Mouse (Mus musculus): ENCODE results near the gene Usp20. TPM values are rescaled to one million over a fixed set of nuclear protein-coding genes. Genes with fewer than 3 reads are reported as not detected.

Gene Usp20
- polyA plus RNA-seq, 1 experiment from 2014 or later, result 18.0 TPM

DNA sequence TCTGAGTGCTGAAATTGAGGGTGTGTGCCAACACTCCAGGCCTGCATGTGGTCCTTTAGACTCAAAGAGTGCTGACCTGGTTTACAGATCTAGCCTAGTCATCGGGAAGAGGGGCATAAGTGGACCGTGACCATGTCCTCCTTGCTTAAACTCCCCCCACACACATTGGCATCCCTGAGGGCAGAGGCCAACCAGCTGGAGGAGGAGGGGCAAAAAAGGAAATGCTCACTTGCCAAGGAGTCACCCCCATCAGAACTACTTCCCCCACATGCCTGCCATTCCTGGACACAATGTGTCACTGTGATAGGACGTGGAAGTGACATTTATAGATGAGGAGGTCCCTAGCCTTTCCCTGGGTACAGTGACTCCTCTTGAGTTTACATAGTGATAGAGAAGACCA lies 43.4 kb downstream of the Usp20 start:
- Histone ChIP-seq H3K4me3 (no peak overlapping the region), H3K27me3 (ENCODE audit: poor library complexity, severe bottlenecking) (no peaks in the 10 kb centered on the region), H3K4me1 (peaks cover 9% of the 10 kb centered on the region; the same call in 1 of the 2 replicates), H3K9me3 (no peaks in the 10 kb centered on the region), H3K36me3 (replicated peaks) (peaks cover 34% of the 10 kb centered on the region), H3K27ac (no peak overlapping the region)
- WGBS, result 85% methylated on average over 3 of the region's 3 CpGs
- no peak for DNase-seq (ENCODE audit: extremely low spot score, low spot score)

DNA sequence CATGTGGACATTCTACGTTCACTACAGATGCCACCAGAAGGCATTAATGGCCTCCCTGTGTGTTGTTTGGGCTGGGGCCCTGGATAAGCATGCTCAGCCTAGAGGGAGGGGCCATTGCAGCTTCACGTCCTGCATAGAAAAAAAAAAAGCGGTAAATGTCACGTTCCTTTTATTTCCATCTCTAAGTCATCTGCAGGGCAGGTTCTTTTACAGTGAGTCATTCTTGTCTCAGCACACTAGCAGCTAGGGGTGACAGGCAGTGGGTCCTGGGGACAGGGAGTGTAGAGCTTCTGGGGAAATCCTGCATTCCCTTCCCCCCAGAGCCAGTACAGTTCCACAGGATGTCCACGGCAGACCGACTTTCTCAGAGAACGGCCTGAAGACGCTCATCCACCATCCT lies 44.6 kb downstream of the Usp20 start:
- no peak for DNase-seq (ENCODE audit: extremely low spot score, low spot score)
- Histone ChIP-seq H3K9me3 (no peaks in the 10 kb centered on the region), H3K27me3 (ENCODE audit: poor library complexity, severe bottlenecking) (no peaks in the 10 kb centered on the region), H3K4me1 (peaks cover 9% of the 10 kb centered on the region; the same call in 1 of the 2 replicates), H3K36me3 (replicated peaks) (peaks cover 26% of the 10 kb centered on the region), H3K27ac (no peak overlapping the region), H3K4me3 (no peak overlapping the region)
- WGBS, result 80% methylated on average over 8 of the region's 8 CpGs

DNA sequence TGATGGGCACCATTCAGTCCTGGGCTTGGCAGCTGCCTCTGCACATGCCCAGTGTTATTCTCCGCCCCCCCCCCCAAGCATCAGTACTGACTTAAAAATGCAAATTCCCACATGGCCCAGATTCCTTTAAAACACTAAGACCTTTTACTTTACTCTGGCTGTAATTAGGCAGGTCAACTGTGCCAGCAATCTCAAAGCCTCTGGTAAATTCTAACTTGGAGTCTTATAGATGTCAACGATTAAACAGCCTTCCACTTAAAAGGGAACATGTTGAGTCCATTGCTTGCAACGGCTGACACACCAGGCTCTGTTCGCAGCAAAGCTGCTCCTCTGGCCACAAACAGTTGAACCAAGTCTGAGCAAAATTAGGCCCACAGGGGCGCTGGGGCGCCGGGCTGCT lies 49.9 kb downstream of the Usp20 start:
- no peak for DNase-seq (ENCODE audit: extremely low spot score, low spot score)
- Histone ChIP-seq H3K27me3 (ENCODE audit: poor library complexity, severe bottlenecking) (no peaks in the 10 kb centered on the region), H3K9me3 (peaks cover 2% of the 10 kb centered on the region; the same call in 1 of the 2 replicates), H3K4me3 (no peak overlapping the region), H3K36me3 (replicated peaks) (peaks cover 70% of the 10 kb centered on the region), H3K27ac (no peak overlapping the region), H3K4me1 (peaks cover 8% of the 10 kb centered on the region; the same call in 1 of the 2 replicates)
- 93% methylated on average over 7 of the region's 7 CpGs for WGBS

DNA sequence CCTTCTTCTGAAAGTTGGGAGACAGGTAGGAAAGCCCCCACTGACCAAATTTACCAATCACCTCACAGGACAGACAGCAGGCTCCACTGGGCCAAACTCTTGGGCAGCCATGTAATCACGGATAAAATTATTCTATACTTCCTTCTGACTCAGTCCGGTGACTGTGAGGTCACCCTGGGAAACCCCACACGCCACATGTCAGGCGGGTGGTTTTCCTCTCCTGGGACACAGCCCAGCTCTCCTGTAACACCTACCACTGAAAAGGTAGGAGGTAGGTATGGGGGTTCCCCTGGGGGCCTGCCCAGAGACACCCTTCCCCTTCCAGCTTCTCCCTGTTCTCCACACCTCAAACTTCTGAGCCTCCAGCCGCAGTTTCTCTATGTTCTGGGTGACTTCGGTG lies 54.7 kb downstream of the Usp20 start:
- no peak for DNase-seq (ENCODE audit: extremely low spot score, low spot score)
- 94% methylated on average over 6 of the region's 6 CpGs for WGBS
- Histone ChIP-seq H3K27me3 (ENCODE audit: poor library complexity, severe bottlenecking) (no peaks in the 10 kb centered on the region), H3K36me3 (replicated peaks) (peaks cover 72% of the 10 kb centered on the region), H3K4me1 (no peaks in the 10 kb centered on the region), H3K27ac (no peak overlapping the region), H3K9me3 (peaks cover 7% of the 10 kb centered on the region), H3K4me3 (no peak overlapping the region)

DNA sequence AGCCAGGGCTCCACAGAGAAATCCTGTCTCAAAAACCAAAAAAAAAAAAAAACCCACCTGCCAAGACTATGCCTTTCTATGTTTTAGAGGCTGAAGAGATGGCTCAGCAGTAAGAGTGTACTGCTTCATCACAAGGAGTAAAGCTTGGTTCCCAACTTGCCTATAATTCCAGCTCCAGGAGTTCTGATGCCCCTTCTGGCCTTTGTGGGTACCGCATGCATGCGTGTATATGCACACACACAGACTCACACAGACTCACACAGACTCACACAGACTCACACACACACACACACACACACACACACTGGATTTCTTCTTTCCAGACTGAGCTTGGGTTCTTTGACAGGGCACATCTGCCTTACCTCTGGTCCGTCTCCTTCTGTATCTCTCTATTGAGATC lies 58.0 kb downstream of the Usp20 start:
- H3K4me3 ChIP-seq, result no peak overlapping the region
- no peaks in the 10 kb centered on the region for H3K4me1 ChIP-seq
- no peak for DNase-seq (ENCODE audit: extremely low spot score, low spot score)
- no peaks in the 10 kb centered on the region for H3K27me3 ChIP-seq (ENCODE audit: poor library complexity, severe bottlenecking)
- 97% methylated on average over 3 of the region's 3 CpGs for WGBS
- peaks cover 44% of the 10 kb centered on the region for H3K36me3 ChIP-seq (replicated peaks)
- no peak overlapping the region for H3K27ac ChIP-seq
- H3K9me3 ChIP-seq, result peaks cover 7% of the 10 kb centered on the region

DNA sequence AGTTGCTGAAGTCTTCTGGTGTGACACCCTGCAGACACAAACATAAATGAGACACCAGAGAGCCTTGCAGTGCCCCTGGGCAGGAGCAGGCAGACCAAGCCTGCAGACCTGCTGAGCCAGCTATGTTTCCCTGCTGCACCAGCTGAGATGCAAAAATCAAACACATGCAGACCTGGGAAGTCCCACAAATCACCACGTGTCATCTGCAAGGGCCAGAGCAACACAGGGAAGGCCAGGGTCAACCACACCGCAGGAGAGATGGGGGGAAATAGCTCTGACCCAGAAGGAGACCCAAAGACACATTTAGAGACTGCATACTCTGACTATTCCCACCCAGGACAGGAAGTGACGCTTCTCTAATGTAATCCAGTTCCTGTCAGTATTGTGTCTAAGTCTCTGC lies 58.4 kb downstream of the Usp20 start:
- H3K4me1 ChIP-seq, result no peaks in the 10 kb centered on the region
- WGBS, result 87% methylated on average over 3 of the region's 3 CpGs
- DNase-seq (ENCODE audit: extremely low spot score, low spot score), result no peak
- peaks cover 40% of the 10 kb centered on the region for H3K36me3 ChIP-seq (replicated peaks)
- no peak overlapping the region for H3K27ac ChIP-seq
- no peaks in the 10 kb centered on the region for H3K27me3 ChIP-seq (ENCODE audit: poor library complexity, severe bottlenecking)
- no peak overlapping the region for H3K4me3 ChIP-seq
- peaks cover 7% of the 10 kb centered on the region for H3K9me3 ChIP-seq

DNA sequence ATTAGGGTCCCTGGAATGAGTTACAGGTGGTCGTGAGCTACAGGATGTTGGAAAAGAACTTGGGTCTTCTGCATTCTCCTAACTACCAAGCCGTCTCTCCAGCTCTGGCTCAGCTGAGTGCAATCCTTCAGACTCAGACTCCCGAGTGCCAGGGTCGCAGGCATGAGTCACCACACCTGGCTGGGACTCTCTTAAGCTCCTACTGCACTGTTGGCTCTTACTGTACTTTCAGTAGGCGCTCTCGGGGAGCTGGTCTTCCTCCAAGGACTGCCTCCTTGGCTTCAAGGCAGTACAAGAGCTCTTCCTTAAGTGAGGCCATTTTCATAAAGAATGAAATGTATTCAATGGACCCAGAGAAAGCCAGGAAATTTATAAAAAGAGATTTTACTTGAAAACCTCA lies 59.3 kb downstream of the Usp20 start:
- Histone ChIP-seq H3K9me3 (peaks cover 5% of the 10 kb centered on the region), H3K36me3 (replicated peaks) (peaks cover 31% of the 10 kb centered on the region), H3K27me3 (ENCODE audit: poor library complexity, severe bottlenecking) (no peaks in the 10 kb centered on the region), H3K27ac (no peak overlapping the region), H3K4me3 (no peak overlapping the region), H3K4me1 (no peaks in the 10 kb centered on the region)
- 95% methylated on average over 6 of the region's 6 CpGs for WGBS
- DNase-seq (ENCODE audit: extremely low spot score, low spot score), result no peak

DNA sequence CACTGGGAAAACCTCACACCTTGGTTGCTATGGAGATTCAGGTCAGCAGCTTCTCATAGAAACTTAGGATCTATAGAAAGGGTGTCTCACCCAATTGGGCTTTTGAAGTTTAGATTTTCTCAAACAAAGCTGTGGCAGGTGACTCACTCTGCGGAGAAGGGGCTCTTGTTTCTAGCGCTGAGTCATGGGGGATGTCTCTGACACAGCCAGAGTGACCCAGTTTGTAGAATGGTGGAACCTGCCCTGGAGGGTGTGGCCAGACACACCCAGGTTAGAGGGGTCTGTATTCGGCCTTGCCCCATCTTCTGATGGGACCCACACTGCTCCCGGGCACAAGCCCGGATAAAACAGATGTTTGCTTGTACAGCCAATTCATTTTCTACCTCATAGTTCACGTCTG lies 60.8 kb downstream of the Usp20 start:
- WGBS, result 92% methylated on average over 6 of the region's 6 CpGs
- no peak overlapping the region for H3K4me3 ChIP-seq
- DNase-seq (ENCODE audit: extremely low spot score, low spot score), result no peak
- no peaks in the 10 kb centered on the region for H3K4me1 ChIP-seq
- H3K36me3 ChIP-seq (replicated peaks), result peaks cover 23% of the 10 kb centered on the region
- no peak overlapping the region for H3K27ac ChIP-seq
- H3K9me3 ChIP-seq, result peaks cover 5% of the 10 kb centered on the region
- no peaks in the 10 kb centered on the region for H3K27me3 ChIP-seq (ENCODE audit: poor library complexity, severe bottlenecking)

DNA sequence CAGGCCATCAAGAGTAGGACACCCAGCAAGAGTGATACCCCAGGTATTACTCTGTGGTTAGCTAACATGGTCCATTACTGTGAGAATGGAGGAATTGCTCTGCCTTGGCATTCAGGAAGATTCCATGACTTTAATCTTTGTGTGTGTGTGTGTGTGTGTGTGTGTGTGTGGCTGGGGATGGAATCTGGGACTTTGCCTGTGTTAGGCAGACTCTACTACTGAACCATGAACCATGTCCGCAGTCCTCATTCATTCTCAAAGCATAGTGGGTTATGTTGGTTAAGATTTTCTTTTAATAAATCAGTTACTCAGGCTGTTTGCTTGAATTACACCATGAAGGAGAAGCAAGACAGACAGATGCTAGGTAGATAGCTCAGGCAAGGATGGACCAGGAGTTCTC lies 61.8 kb downstream of the Usp20 start:
- peaks cover 5% of the 10 kb centered on the region for H3K9me3 ChIP-seq
- 100% methylated on average over 1 of the region's 1 CpGs for WGBS
- H3K36me3 ChIP-seq (replicated peaks), result peaks cover 16% of the 10 kb centered on the region
- H3K27me3 ChIP-seq (ENCODE audit: poor library complexity, severe bottlenecking), result no peaks in the 10 kb centered on the region
- no peak overlapping the region for H3K4me3 ChIP-seq
- DNase-seq (ENCODE audit: extremely low spot score, low spot score), result no peak
- no peak overlapping the region for H3K27ac ChIP-seq
- no peaks in the 10 kb centered on the region for H3K4me1 ChIP-seq

DNA sequence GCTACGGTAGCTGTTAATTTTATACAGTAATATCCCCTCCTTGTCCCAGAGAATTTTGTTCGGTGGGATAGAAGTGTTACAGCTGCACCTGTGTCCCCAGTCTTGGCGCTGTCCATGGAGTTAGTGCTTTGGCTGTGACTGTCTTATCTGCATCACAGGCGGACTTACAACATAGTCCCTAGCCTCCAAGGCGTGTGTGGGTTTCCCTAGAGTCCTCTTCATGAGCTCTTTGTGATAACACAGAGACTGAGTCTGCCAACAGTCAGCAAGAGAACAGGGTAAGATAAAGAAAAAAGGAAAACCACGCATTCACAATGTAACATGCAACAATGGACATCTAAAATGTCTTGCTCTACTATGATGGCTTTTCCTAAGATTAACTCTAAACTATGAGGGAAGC lies 66.0 kb downstream of the Usp20 start:
- Histone ChIP-seq H3K27ac (no peak overlapping the region), H3K4me3 (no peak overlapping the region), H3K4me1 (no peaks in the 10 kb centered on the region), H3K36me3 (replicated peaks) (peaks cover 15% of the 10 kb centered on the region), H3K9me3 (no peaks in the 10 kb centered on the region), H3K27me3 (ENCODE audit: poor library complexity, severe bottlenecking) (no peaks in the 10 kb centered on the region)
- 92% methylated on average over 6 of the region's 6 CpGs for WGBS
- DNase-seq (ENCODE audit: extremely low spot score, low spot score), result no peak

DNA sequence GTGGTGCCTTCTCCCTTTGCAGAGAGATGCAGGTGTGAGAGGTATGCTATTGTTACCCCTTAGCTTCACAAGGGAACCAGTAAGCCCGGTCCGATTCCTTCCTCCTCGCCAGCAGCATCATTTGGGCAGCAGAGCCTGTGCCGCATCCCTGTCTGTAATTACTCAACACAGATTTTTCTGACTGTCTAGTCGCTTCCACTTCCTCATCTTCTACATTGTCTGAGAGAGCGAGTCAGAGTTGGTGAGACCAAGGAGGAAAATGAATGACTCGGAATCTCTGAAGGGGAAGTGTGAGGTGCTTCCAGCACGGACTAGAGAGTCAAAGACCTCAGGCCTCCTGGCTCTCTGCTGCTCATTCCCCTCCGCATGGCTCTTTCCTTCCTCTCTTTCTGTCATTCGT lies 70.4 kb downstream of the Usp20 start:
- Histone ChIP-seq H3K4me1 (no peaks in the 10 kb centered on the region), H3K27ac (no peak overlapping the region), H3K4me3 (no peak overlapping the region), H3K9me3 (no peaks in the 10 kb centered on the region; the same call in 1 of the 2 replicates), H3K36me3 (replicated peaks) (peaks cover 56% of the 10 kb centered on the region), H3K27me3 (ENCODE audit: poor library complexity, severe bottlenecking) (no peaks in the 10 kb centered on the region)
- whole genome bisulfite sequencing, result 92% methylated on average over 10 of the region's 10 CpGs
- no peak for DNase-seq (ENCODE audit: extremely low spot score, low spot score)

DNA sequence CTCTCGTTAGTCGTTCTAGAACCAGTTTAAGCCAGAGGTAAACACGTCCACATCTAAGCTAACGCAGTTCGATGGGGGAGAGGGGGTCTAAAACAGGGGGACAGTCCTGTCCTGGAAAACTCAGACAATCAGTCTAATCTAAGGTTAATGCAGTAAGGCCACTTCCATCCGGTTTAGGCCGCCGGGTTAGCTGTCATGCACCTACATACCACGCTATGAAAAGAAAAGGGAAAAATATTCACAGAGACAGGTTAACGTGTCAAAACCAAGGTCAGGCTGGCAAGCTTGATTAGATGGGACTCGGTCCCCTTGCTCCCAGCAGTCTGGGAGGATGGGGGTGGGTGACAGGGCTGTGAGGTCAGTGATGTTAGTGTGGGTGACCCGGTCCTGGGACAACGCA lies 71.3 kb downstream of the Usp20 start:
- no peak for DNase-seq (ENCODE audit: extremely low spot score, low spot score)
- no peaks in the 10 kb centered on the region for H3K27me3 ChIP-seq (ENCODE audit: poor library complexity, severe bottlenecking)
- no peak overlapping the region for H3K4me3 ChIP-seq
- WGBS, result 93% methylated on average over 13 of the region's 13 CpGs
- H3K4me1 ChIP-seq, result no peaks in the 10 kb centered on the region
- peaks cover 63% of the 10 kb centered on the region for H3K36me3 ChIP-seq (replicated peaks)
- H3K27ac ChIP-seq, result no peak overlapping the region
- no peaks in the 10 kb centered on the region; the same call in 1 of the 2 replicates for H3K9me3 ChIP-seq

DNA sequence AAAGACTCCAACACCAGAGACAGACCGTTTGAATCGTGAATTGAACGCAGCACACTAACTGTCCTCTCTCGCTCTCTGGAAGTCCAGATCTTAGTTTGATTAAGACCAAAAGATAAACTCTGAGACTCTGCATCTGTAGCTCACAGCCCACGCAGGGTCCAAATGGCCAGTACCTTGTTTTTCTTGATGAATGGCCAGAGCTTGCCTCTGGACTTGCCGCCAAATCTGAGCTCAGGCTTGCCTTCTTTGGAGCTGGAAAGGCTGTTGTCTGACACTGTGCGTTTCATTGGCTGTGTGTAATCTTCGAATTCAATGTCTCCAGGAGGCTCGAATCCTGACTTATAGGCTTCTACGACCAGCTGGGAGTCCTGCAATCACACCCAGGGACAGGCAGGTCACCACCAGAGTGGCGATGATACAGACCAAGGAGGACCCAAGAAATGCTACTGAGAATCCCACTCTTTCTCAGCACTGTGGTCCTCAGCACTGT lies 71.8 kb downstream of the Usp20 start:
- no peak for DNase-seq (ENCODE audit: extremely low spot score, low spot score)
- no peaks in the 10 kb centered on the region; the same call in 1 of the 2 replicates for H3K9me3 ChIP-seq
- H3K36me3 ChIP-seq (replicated peaks), result peaks cover 66% of the 10 kb centered on the region
- no peaks in the 10 kb centered on the region for H3K27me3 ChIP-seq (ENCODE audit: poor library complexity, severe bottlenecking)
- no peak overlapping the region for H3K27ac ChIP-seq
- H3K4me3 ChIP-seq, result no peak overlapping the region
- H3K4me1 ChIP-seq, result no peaks in the 10 kb centered on the region
- 92% methylated on average over 11 of the region's 11 CpGs for WGBS

DNA sequence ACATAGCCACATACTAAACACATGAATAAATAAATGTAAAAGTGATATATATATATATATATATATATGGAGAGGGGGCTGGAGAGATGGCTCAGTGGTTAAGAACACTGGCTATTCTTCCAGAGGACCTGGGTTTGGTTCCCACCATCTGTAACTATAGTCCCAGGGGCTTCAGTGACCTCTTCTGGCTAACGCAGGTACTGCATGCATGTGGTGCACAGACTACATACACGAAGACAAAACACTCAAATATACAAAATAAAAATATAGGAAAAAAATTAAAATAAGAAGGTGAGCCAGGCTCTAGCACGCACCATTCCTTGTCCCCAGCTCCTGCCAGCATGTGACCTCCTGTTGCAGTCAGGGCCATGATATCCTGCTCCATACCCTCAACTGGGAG lies 74.0 kb downstream of the Usp20 start:
- Histone ChIP-seq H3K9me3 (no peaks in the 10 kb centered on the region; the same call in 1 of the 2 replicates), H3K4me3 (no peak overlapping the region), H3K4me1 (no peaks in the 10 kb centered on the region), H3K27ac (no peak overlapping the region), H3K36me3 (replicated peaks) (peaks cover 66% of the 10 kb centered on the region), H3K27me3 (ENCODE audit: poor library complexity, severe bottlenecking) (no peaks in the 10 kb centered on the region)
- WGBS, result 95% methylated on average over 3 of the region's 3 CpGs
- DNase-seq (ENCODE audit: extremely low spot score, low spot score), result no peak
